18 mouse cellular contexts compared by ENCODE assay signal in genomic region chr13:84055576-84055975, GRCm38 (mm10).
DNase-seq lines count a peak whose midpoint lies in the region; ATAC-seq and TF ChIP-seq lines count a peak whose summit lies in the region.
"Had no signal": no experiment of that assay in that cellular context is flagged by ENCODE, and none has a peak within 500 bp of the region (broad histone marks: within the 10 kb centered on the region; RNA-seq: fewer than 3 reads in every experiment).

No protein-coding gene starts in this region.

- no peak for TF ChIP-seq POLR2A in olfactory bulb, adult 2 months (IDR thresholded peaks at IDR 0.05; ENCODE audit: insufficient read depth, low read depth, low read length)

- H3K36me3 ChIP-seq in forebrain, postnatal 0 days (ENCODE audit: insufficient read depth) = no peaks in the 10 kb centered on the region
- no peaks in the 10 kb centered on the region for H3K36me3 ChIP-seq in midbrain, embryonic 13.5 days
- H3K36me3 ChIP-seq: embryonic facial prominence, embryonic 12.5 days; heart, embryonic 15.5 days; limb, embryonic 15.5 days had no signal

- peak overlapping the region; percentile 26 for H3K4me2 ChIP-seq in forebrain, postnatal 0 days (ENCODE audit: low read depth)
- H3K4me2 ChIP-seq in midbrain, embryonic 13.5 days (replicated peaks) = 0 out of 2 replicates have a peak overlapping the region, but pooled peaks have one; percentile 12
- H3K4me2 ChIP-seq: embryonic facial prominence, embryonic 12.5 days; heart, embryonic 15.5 days; limb, embryonic 15.5 days had no signal

- DNase-seq in layer of hippocampus, adult 2 months (ENCODE audit: low spot score in 2 of 2) = no peak
- DNase-seq in layer of hippocampus, postnatal 14 days (ENCODE audit: low spot score in 2 of 2) = no peak
- DNase-seq in forebrain, postnatal 0 days = no peak
- no peak for DNase-seq in adrenal gland, postnatal 36 days
- DNase-seq in spleen, postnatal 14 days (ENCODE audit: low spot score in 2 of 2) = no peak
- DNase-seq in urinary bladder, postnatal 25 days (ENCODE audit: low spot score) = no peak
- DNase-seq: adrenal gland, postnatal 10 days; heart, adult 11 months; kidney, adult 8-10 months; kidney, postnatal 36 days; liver, postnatal 0 days; thymus, postnatal 25 days had no signal

- ATAC-seq in forebrain, postnatal 0 days = 0 out of 2 replicates have a peak, but pooled peaks have one; percentile 9
- ATAC-seq in midbrain, embryonic 13.5 days = no peak
- ATAC-seq: liver, postnatal 0 days had no signal

- H3K4me3 ChIP-seq in layer of hippocampus, adult 2 months = no peak overlapping the region
- no peak overlapping the region for H3K4me3 ChIP-seq in forebrain, postnatal 0 days (ENCODE audit: low read depth, low read length)
- no peak overlapping the region for H3K4me3 ChIP-seq in midbrain, embryonic 13.5 days (replicated peaks)
- H3K4me3 ChIP-seq in olfactory bulb, adult 2 months (ENCODE audit: insufficient read depth, low read depth, low read length) = no peak overlapping the region
- H3K4me3 ChIP-seq: embryonic facial prominence, embryonic 12.5 days; heart, embryonic 15.5 days; limb, embryonic 15.5 days had no signal

- H3K4me1 ChIP-seq in forebrain, postnatal 0 days (ENCODE audit: insufficient read depth) = peaks cover 23% of the 10 kb centered on the region
- H3K4me1 ChIP-seq in midbrain, embryonic 13.5 days (replicated peaks) = peaks cover 36% of the 10 kb centered on the region
- peaks cover 12% of the 10 kb centered on the region for H3K4me1 ChIP-seq in olfactory bulb, adult 2 months (ENCODE audit: control insufficient read depth, insufficient read depth, low read length)
- H3K4me1 ChIP-seq: heart, embryonic 15.5 days; limb, embryonic 15.5 days had no signal

- H3K27me3 ChIP-seq in forebrain, postnatal 0 days (ENCODE audit: insufficient read depth, low read length) = no peaks in the 10 kb centered on the region
- no peaks in the 10 kb centered on the region for H3K27me3 ChIP-seq in midbrain, embryonic 13.5 days
- H3K27me3 ChIP-seq: CH12.LX; embryonic facial prominence, embryonic 12.5 days; heart, embryonic 15.5 days; limb, embryonic 15.5 days had no signal

- peak overlapping the region; percentile 99 for H3K27ac ChIP-seq in layer of hippocampus, adult 2 months
- peak overlapping the region; percentile 83 for H3K27ac ChIP-seq in forebrain, postnatal 0 days (ENCODE audit: low read depth, low read length)
- H3K27ac ChIP-seq in midbrain, embryonic 13.5 days = peak overlapping the region; percentile 72; the same call in 1 of the 2 replicates
- peak overlapping the region; percentile 83 for H3K27ac ChIP-seq in olfactory bulb, adult 2 months (ENCODE audit: insufficient read depth, low read depth, low read length)
- H3K27ac ChIP-seq: embryonic facial prominence, embryonic 12.5 days; heart, embryonic 15.5 days; limb, embryonic 15.5 days had no signal

- TF ChIP-seq CTCF in layer of hippocampus, adult 2 months (conservative IDR thresholded peaks at IDR 0.05) = no peak
- no peak for TF ChIP-seq CTCF in forebrain, postnatal 0 days (IDR thresholded peaks at IDR 0.05; ENCODE audit: low read depth)
- no peak for TF ChIP-seq CTCF in olfactory bulb, adult 2 months (IDR thresholded peaks at IDR 0.05; ENCODE audit: insufficient read depth, low read depth, low read length)

- no peaks in the 10 kb centered on the region for H3K9me3 ChIP-seq in forebrain, postnatal 0 days (ENCODE audit: low read length)
- H3K9me3 ChIP-seq in midbrain, embryonic 13.5 days = no peaks in the 10 kb centered on the region
- H3K9me3 ChIP-seq: embryonic facial prominence, embryonic 12.5 days; heart, embryonic 15.5 days; limb, embryonic 15.5 days had no signal

- H3K9ac ChIP-seq in forebrain, postnatal 0 days = no peak overlapping the region
- no peak overlapping the region for H3K9ac ChIP-seq in midbrain, embryonic 13.5 days (replicated peaks)
- H3K9ac ChIP-seq: embryonic facial prominence, embryonic 12.5 days; heart, embryonic 15.5 days; limb, embryonic 15.5 days; liver, postnatal 0 days had no signal
